Mouse (Mus musculus) CH12.LX (cell line): ENCODE measurements around the gene Keap1. TPM values are rescaled to one million over a fixed set of nuclear protein-coding genes. Genes with fewer than 3 reads are reported as not detected.
"Not testable (repeated sequence)": the region's sequence is repeated elsewhere in the genome, so short reads cannot be mapped to it uniquely, and the experiment has no call there.

Experiments used
- DNase-seq: peaks from one replicate; pipeline ENCODE4 v3.0.0-alpha.2; 2013; ENCODE audit errors: extremely low read depth
- H3K27ac ChIP-seq: 2 replicates; pipeline ENCODE4 v1.5.1; 2012; ENCODE audit warnings: low read depth, mild to moderate bottlenecking, control low read depth, moderate library complexity; ENCODE audit not compliant: insufficient read depth
- H3K27me3 ChIP-seq: replicated peaks from 2 replicates; pipeline ENCODE3; 2012; ENCODE audit warnings: inconsistent platforms
- H3K36me3 ChIP-seq, 2 experiments: replicated peaks in 1 of 2; 2 replicates each; pipeline versions ENCODE3 to v1.6.1; 2012; ENCODE audit warnings: inconsistent platforms in 1 of 2, low read length in 1 of 2, mild to moderate bottlenecking in 1 of 2, mixed read lengths in 1 of 2, moderate library complexity in 1 of 2; ENCODE audit not compliant: control insufficient read depth in 1 of 2, insufficient read depth in 1 of 2
- H3K4me1 ChIP-seq, 2 experiments: 2 replicates each; pipeline ENCODE4 v1.6.1; 2012; ENCODE audit warnings: inconsistent platforms in 1 of 2, moderate library complexity in 1 of 2; ENCODE audit not compliant: insufficient read depth in 2 of 2, control insufficient read depth in 1 of 2
- H3K4me2 ChIP-seq: 2 replicates; pipeline ENCODE4 v1.6.1; 2012; ENCODE audit warnings: low read depth, mild to moderate bottlenecking, control low read depth; ENCODE audit not compliant: poor library complexity, insufficient read depth, severe bottlenecking
- H3K4me3 ChIP-seq, 3 experiments: fragments of 150-350 bp in 1 of 3; sonication (generic) in 1 of 3; replicated peaks in 1 of 3; 2 replicates each; pipeline versions ENCODE3 to v1.5.1; 2011 to 2012; ENCODE audit warnings: low read depth in 2 of 3, low read length in 2 of 3, mild to moderate bottlenecking in 2 of 3, moderate library complexity in 2 of 3, control low read depth in 1 of 3, improper control_type of control experiment in 1 of 3, inconsistent platforms in 1 of 3, mixed read lengths in 1 of 3; ENCODE audit not compliant: poor library complexity in 1 of 3
- H3K79me2 ChIP-seq: replicated peaks from 2 replicates; pipeline ENCODE4 v1.6.1; 2012; ENCODE audit warnings: mild to moderate bottlenecking, moderate library complexity; ENCODE audit not compliant: control insufficient read depth, poor library complexity, insufficient read depth, severe bottlenecking; ENCODE audit errors: extremely low read depth
- H3K9ac ChIP-seq: 2 replicates; pipeline ENCODE4 v1.6.1; 2012; ENCODE audit warnings: low read depth, mild to moderate bottlenecking, control low read depth, moderate library complexity; ENCODE audit not compliant: insufficient read depth
- H3K9me3 ChIP-seq: replicated peaks from 2 replicates; pipeline ENCODE3; 2012; ENCODE audit warnings: low read length, inconsistent platforms, mixed read lengths
- CHD2 ChIP-seq: IDR thresholded peaks from 2 replicates; pipeline ENCODE4 v1.6.1; 2011; ENCODE audit warnings: low read length, improper control_type of control experiment
- CTCF ChIP-seq, 2 experiments: IDR thresholded peaks in 1 of 2; conservative IDR thresholded peaks in 1 of 2; 2 replicates each; pipeline ENCODE4 v1.5.1; 2011 to 2012; ENCODE audit warnings: low read depth in 2 of 2, low read length in 2 of 2, improper control_type of control experiment in 1 of 2, inconsistent platforms in 1 of 2, mild to moderate bottlenecking in 1 of 2, moderate library complexity in 1 of 2
- E2F4 ChIP-seq: IDR thresholded peaks from 2 replicates; pipeline ENCODE4 v1.6.1; 2011; ENCODE audit warnings: low read depth, low read length, improper control_type of control experiment; ENCODE audit not compliant: insufficient replicate concordance
- ELF1 ChIP-seq: IDR thresholded peaks from 2 replicates; pipeline ENCODE4 v1.6.1; 2014; ENCODE audit warnings: low read depth, mild to moderate bottlenecking, inconsistent platforms, low read length, improper control_type of control experiment
- EP300 ChIP-seq: IDR thresholded peaks from 2 replicates; pipeline ENCODE4 v1.6.1; 2011; ENCODE audit warnings: low read length, improper control_type of control experiment
- ETS1 ChIP-seq: conservative IDR thresholded peaks from 2 replicates; pipeline ENCODE4 v1.6.1; 2012; ENCODE audit warnings: low read depth, mild to moderate bottlenecking, inconsistent platforms, low read length, improper control_type of control experiment, moderate library complexity
- IRF4 ChIP-seq: IDR thresholded peaks from 2 replicates; pipeline ENCODE4 v1.6.1; 2014; ENCODE audit warnings: low read depth, mild to moderate bottlenecking, inconsistent platforms, low read length, improper control_type of control experiment
- MXI1 ChIP-seq: IDR thresholded peaks from 2 replicates; pipeline ENCODE4 v1.6.1; 2011; ENCODE audit warnings: mild to moderate bottlenecking, low read depth, low read length, improper control_type of control experiment
- MYC ChIP-seq: IDR thresholded peaks from 2 replicates; pipeline ENCODE4 v1.6.1; 2011; ENCODE audit warnings: low read depth, mild to moderate bottlenecking, improper control_type of control experiment, low read length
- SMC3 ChIP-seq: IDR thresholded peaks from 2 replicates; pipeline ENCODE4 v1.6.1; 2011; ENCODE audit warnings: low read depth, low read length, improper control_type of control experiment
- TBP ChIP-seq: conservative IDR thresholded peaks from 2 replicates; pipeline ENCODE4 v1.6.1; 2011; ENCODE audit warnings: low read depth, low read length, improper control_type of control experiment
- TCF12 ChIP-seq: IDR thresholded peaks from 2 replicates; pipeline ENCODE4 v1.6.1; 2014; ENCODE audit warnings: low read depth, mild to moderate bottlenecking, inconsistent platforms, low read length, improper control_type of control experiment
- USF1 ChIP-seq: IDR thresholded peaks from 2 replicates; pipeline ENCODE4 v1.6.1; 2014; ENCODE audit warnings: low read depth, mild to moderate bottlenecking, inconsistent platforms, low read length, improper control_type of control experiment
- ZKSCAN1 ChIP-seq: IDR thresholded peaks from 2 replicates; pipeline ENCODE4 v1.6.1; 2012; ENCODE audit warnings: low read depth, inconsistent platforms, low read length, improper control_type of control experiment, borderline replicate concordance
- ZNF384 ChIP-seq: IDR thresholded peaks from 2 replicates; pipeline ENCODE4 v1.6.1; 2012; ENCODE audit warnings: low read depth, low read length, improper control_type of control experiment, inconsistent platforms
- dilution Hi-C: fragments of 300-500 bp; cut with MboI; formaldehyde crosslinking; loops from 2 replicates; pipeline ENCODE4 v1.14.3; 2020; ENCODE audit warnings: low sequenced_read_pairs; ENCODE audit not compliant: extremely low pct_unique_long_range_greater_than_20kb, extremely low pct_ligation_motif_present
- in situ Hi-C: fragments of 300-500 bp; cut with MboI; formaldehyde crosslinking; loops from 3 replicates; pipeline ENCODE4 v1.14.3; 2019; ENCODE audit warnings: low sequenced_read_pairs, low pct_ligation_motif_present, low pct_unique_long_range_greater_than_20kb, mixed read lengths
- polyA plus RNA-seq: library from polyadenylated mRNA; unstranded; fragments of >175 nt; gene quantifications from 2 replicates; pipeline ENCODE4 v1.2.1, GENCODE M21; 2012; ENCODE audit warnings: low read depth; ENCODE audit not compliant: insufficient read length
- total RNA-seq, 2 experiments: library from RNA; depleted of rRNA; stranded (reverse); fragments of 300-350 nt in 1 of 2; fragments of >200 nt in 1 of 2; gene quantifications; 2 replicates each; pipeline ENCODE4 v1.2.3; 2012 to 2014

Gene Keap1
- total and polyA plus RNA-seq, 3 experiments: 18.4 to 41.7 (median 31.2) TPM

DNA sequence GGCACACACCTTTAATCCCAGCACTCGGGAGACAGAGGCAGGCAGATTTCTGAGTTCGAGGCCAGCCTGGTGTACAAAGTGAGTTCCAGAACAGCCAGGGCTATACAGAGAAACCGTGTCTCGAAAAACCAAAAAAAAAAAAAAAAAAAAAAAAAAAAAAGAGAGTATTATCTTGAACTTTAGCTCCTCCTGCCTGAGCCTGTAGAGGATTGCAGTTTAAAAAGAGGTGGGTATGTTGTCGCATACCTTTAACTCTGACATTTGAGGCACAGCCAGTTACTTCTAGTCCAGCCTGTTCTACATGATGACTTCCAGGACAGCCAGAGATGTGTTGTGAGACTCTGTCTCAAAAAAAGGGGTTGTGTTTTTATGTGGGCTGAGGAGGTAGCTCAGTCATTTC lies 30.4 kb upstream of the Keap1 start:
- H3K9ac ChIP-seq, H3K27me3 ChIP-seq, H3K27ac ChIP-seq, H3K9me3 ChIP-seq, H3K4me2 ChIP-seq, in situ Hi-C loops, dilution Hi-C loops, DNase-seq, H3K4me3 ChIP-seq, H3K79me2 ChIP-seq: not testable (repeated sequence)
- TF ChIP-seq ZNF384 (peak; percentile 89), CTCF (conservative IDR thresholded peaks at IDR 0.05 in 1 of 2, IDR thresholded peaks at IDR 0.05 in 1 of 2; ENCODE audit: low read depth in 2 of 2, low read length in 2 of 2) (peak in 1 of 2 experiments; percentile 36; a peak in 2 of 4 replicates), SMC3 (0 out of 2 replicates have a peak, but pooled peaks have one; percentile 10)
- Histone ChIP-seq H3K36me3 (peaks cover 55 to 77% of the 10 kb centered on the region in 2 experiments), H3K4me1 (peaks cover 0 to 17% of the 10 kb centered on the region in 2 experiments; a peak in 3 of 4 replicates)

DNA sequence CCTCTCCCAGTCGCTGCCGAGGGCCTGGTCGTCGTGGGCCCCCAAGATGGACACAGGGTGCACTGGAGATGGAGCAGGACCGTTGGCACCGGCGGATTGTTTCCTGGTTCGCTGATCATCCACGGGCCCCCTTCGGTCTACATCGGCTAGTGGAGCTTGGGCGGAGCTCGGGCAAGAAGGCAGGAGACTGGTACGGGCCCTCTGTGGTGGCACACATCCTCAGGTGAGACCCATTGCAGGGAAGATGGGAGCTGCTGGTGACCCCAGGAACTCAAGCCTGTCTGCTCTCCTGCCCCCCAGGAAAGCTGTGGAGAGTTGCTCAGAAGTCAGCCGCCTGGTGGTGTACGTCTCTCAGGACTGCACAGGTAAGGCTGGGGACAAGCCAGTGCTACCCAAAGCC lies 29.1 kb upstream of the Keap1 start:
- H3K27ac ChIP-seq: no peak overlapping the region
- TF ChIP-seq MYC (no peak), EP300 (no peak), IRF4 (no peak), E2F4 (no peak), ZKSCAN1 (no peak), ETS1 (no peak), MXI1 (no peak), TBP (no peak), ZNF384 (no peak), USF1 (no peak), SMC3 (no peak), TCF12 (no peak)
- H3K79me2 ChIP-seq: peaks cover 6% of the 10 kb centered on the region
- no peaks in the 10 kb centered on the region for H3K9me3 ChIP-seq
- no peak overlapping the region for H3K4me3 ChIP-seq
- dilution Hi-C loops: no loop called here
- H3K4me2 ChIP-seq: no peak overlapping the region
- in situ Hi-C loops: no loop called here
- no peak for DNase-seq
- H3K9ac ChIP-seq: no peak overlapping the region
- peaks cover 44 to 64% of the 10 kb centered on the region in 2 experiments for H3K36me3 ChIP-seq
- H3K4me1 ChIP-seq: peaks cover 0 to 22% of the 10 kb centered on the region in 2 experiments; a peak in 3 of 4 replicates
- H3K27me3 ChIP-seq: no peaks in the 10 kb centered on the region

GRCm38 (mm10) chr9:21266889-21267288 lies 27.7 kb upstream of the Keap1 start:
- Histone ChIP-seq H3K27me3 (no peaks in the 10 kb centered on the region), H3K27ac (no peak overlapping the region), H3K4me3 (no peak overlapping the region), H3K36me3 (peaks cover 30 to 50% of the 10 kb centered on the region in 2 experiments), H3K4me1 (peaks cover 0 to 24% of the 10 kb centered on the region in 2 experiments; a peak in 3 of 4 replicates), H3K79me2 (peaks cover 6% of the 10 kb centered on the region), H3K9me3 (no peaks in the 10 kb centered on the region), H3K9ac (no peak overlapping the region), H3K4me2 (no peak overlapping the region)
- in situ Hi-C loops: no loop called here
- no peak for TF ChIP-seq ELF1
- TF ChIP-seq CHD2: no peak
- no peak for TF ChIP-seq E2F4
- no peak for TF ChIP-seq TCF12
- dilution Hi-C loops: no loop called here
- no peak for DNase-seq
